In genomic region chrX:123104692-123105091, GRCm38 (mm10) we compare ENCODE assay signal across 8 mouse cellular contexts. TPM values are rescaled to one million over a fixed set of nuclear protein-coding genes. Genes with fewer than 3 reads are reported as not detected.
A peak's percentile ranks its signal among the peaks of the same experiment; 100 is the strongest.
DNase-seq lines count a peak whose midpoint lies in the region; ATAC-seq and TF ChIP-seq lines count a peak whose summit lies in the region.
"Not testable (repeated sequence)": the region's sequence is repeated elsewhere in the genome, so short reads cannot be mapped to it uniquely, and the experiment has no call there.

No protein-coding gene starts in this region.

- not testable (repeated sequence) for TF ChIP-seq EP300 in MEL (IDR thresholded peaks at IDR 0.05; ENCODE audit: low read depth in 1 of 2, low read length in 2 of 2); heart, postnatal 0 days (IDR thresholded peaks at IDR 0.05; ENCODE audit: low read depth); lung, postnatal 0 days (IDR thresholded peaks at IDR 0.05)

- WGBS in embryonic facial prominence, embryonic 11.5 days = 10% methylated on average over 7 of the region's 7 CpGs
- WGBS in forebrain, postnatal 0 days = 17% methylated on average over 7 of the region's 7 CpGs
- 8% methylated on average over 7 of the region's 7 CpGs for WGBS in heart, postnatal 0 days
- 19% methylated on average over 7 of the region's 7 CpGs for WGBS in intestine, postnatal 0 days
- WGBS in limb, embryonic 14.5 days = 20% methylated on average over 7 of the region's 7 CpGs
- WGBS in lung, postnatal 0 days = 15% methylated on average over 7 of the region's 7 CpGs
- WGBS in neural tube, embryonic 13.5 days = 20% methylated on average over 7 of the region's 7 CpGs

- not testable (repeated sequence) for TF ChIP-seq POLR2A in MEL (IDR thresholded peaks at IDR 0.05; ENCODE audit: control insufficient read depth in 1 of 2, insufficient read depth in 1 of 2, low read depth in 1 of 2, low read length in 2 of 2, poor library complexity in 1 of 2); limb, embryonic 14.5 days (IDR thresholded peaks at IDR 0.05; ENCODE audit: borderline replicate concordance, extremely low read depth, insufficient read depth, insufficient read length)

- TF ChIP-seq CTCF in MEL (IDR thresholded peaks at IDR 0.05 in 2 of 3, conservative IDR thresholded peaks at IDR 0.05 in 1 of 3; ENCODE audit: control insufficient read depth in 1 of 3, insufficient read depth in 1 of 3, low read depth in 2 of 3, low read length in 3 of 3, poor library complexity in 1 of 3, severe bottlenecking in 1 of 3); forebrain, postnatal 0 days (IDR thresholded peaks at IDR 0.05; ENCODE audit: low read depth); heart, postnatal 0 days (IDR thresholded peaks at IDR 0.05; ENCODE audit: low read depth); intestine, postnatal 0 days (IDR thresholded peaks at IDR 0.05; ENCODE audit: low read depth); lung, postnatal 0 days (IDR thresholded peaks at IDR 0.05): not testable (repeated sequence)

- peak overlapping the region; percentile 23 for H3K4me2 ChIP-seq in embryonic facial prominence, embryonic 11.5 days (ENCODE audit: low read depth, low read length)
- H3K4me2 ChIP-seq in forebrain, postnatal 0 days (ENCODE audit: low read depth) = peak overlapping the region; percentile 46
- H3K4me2 ChIP-seq in heart, postnatal 0 days (ENCODE audit: low read depth, low read length) = peak overlapping the region; percentile 58
- H3K4me2 ChIP-seq in intestine, postnatal 0 days (replicated peaks; ENCODE audit: low read depth) = peak overlapping the region; percentile 66
- peak overlapping the region; percentile 43 for H3K4me2 ChIP-seq in limb, embryonic 14.5 days (replicated peaks; ENCODE audit: low read depth, low read length, severe bottlenecking)
- H3K4me2 ChIP-seq in lung, postnatal 0 days (replicated peaks; ENCODE audit: low read depth, low read length) = peak overlapping the region; percentile 47
- H3K4me2 ChIP-seq in neural tube, embryonic 13.5 days = peak overlapping the region; percentile 52

- not testable (repeated sequence) for DNase-seq in MEL (ENCODE audit: low read depth, low spot score); heart, postnatal 0 days (ENCODE audit: low spot score)
- DNase-seq in embryonic facial prominence, embryonic 11.5 days (ENCODE audit: low spot score) = peak; percentile 49
- peak; percentile 28 for DNase-seq in forebrain, postnatal 0 days
- peak; percentile 18 for DNase-seq in limb, embryonic 14.5 days (ENCODE audit: low spot score)
- DNase-seq in lung, postnatal 0 days (ENCODE audit: low spot score) = peak; percentile 4

- H3K36me3 ChIP-seq in MEL (ENCODE audit: control insufficient read depth in 1 of 2, insufficient read depth in 2 of 2, low read length in 2 of 2); embryonic facial prominence, embryonic 11.5 days (replicated peaks; ENCODE audit: control insufficient read depth, insufficient read depth, low read depth, low read length); forebrain, postnatal 0 days (ENCODE audit: insufficient read depth); heart, postnatal 0 days (replicated peaks; ENCODE audit: control insufficient read depth, insufficient read depth, low read length); intestine, postnatal 0 days (ENCODE audit: control insufficient read depth, insufficient read depth); limb, embryonic 14.5 days (ENCODE audit: control insufficient read depth, insufficient read depth, low read length); lung, postnatal 0 days (ENCODE audit: insufficient read depth, low read length); neural tube, embryonic 13.5 days: not testable (repeated sequence)

- not testable (repeated sequence) for H3K4me3 ChIP-seq in MEL (ENCODE audit: control insufficient read depth in 1 of 2, insufficient read depth in 1 of 2, low read depth in 2 of 2, low read length in 2 of 2)
- peak overlapping the region; percentile 49 for H3K4me3 ChIP-seq in embryonic facial prominence, embryonic 11.5 days (ENCODE audit: low read depth, low read length)
- H3K4me3 ChIP-seq in forebrain, postnatal 0 days (ENCODE audit: low read depth, low read length) = peak overlapping the region; percentile 53
- H3K4me3 ChIP-seq in heart, postnatal 0 days (ENCODE audit: low read depth, low read length) = peak overlapping the region; percentile 65
- H3K4me3 ChIP-seq in intestine, postnatal 0 days (ENCODE audit: low read depth, low read length) = peak overlapping the region; percentile 55; the same call in 1 of the 2 replicates
- peak overlapping the region; percentile 50 for H3K4me3 ChIP-seq in limb, embryonic 14.5 days (replicated peaks; ENCODE audit: low read length)
- peak overlapping the region; percentile 50; the same call in 1 of the 2 replicates for H3K4me3 ChIP-seq in lung, postnatal 0 days (ENCODE audit: low read depth, low read length)
- H3K4me3 ChIP-seq in neural tube, embryonic 13.5 days = peak overlapping the region; percentile 55

- not testable (repeated sequence) for H3K79me2 ChIP-seq in MEL (ENCODE audit: control insufficient read depth, insufficient read depth, low read length, poor library complexity)

- not testable (repeated sequence) for H3K9ac ChIP-seq in MEL (ENCODE audit: control insufficient read depth, low read depth, low read length, poor library complexity, severe bottlenecking); intestine, postnatal 0 days (ENCODE audit: low read depth, low read length); lung, postnatal 0 days (replicated peaks; ENCODE audit: low read depth)
- H3K9ac ChIP-seq in embryonic facial prominence, embryonic 11.5 days (replicated peaks; ENCODE audit: low read length) = peak overlapping the region; percentile 25; the same call in 1 of the 2 replicates
- H3K9ac ChIP-seq in forebrain, postnatal 0 days = 0 out of 2 replicates have a peak overlapping the region, but pooled peaks have one; percentile 70
- H3K9ac ChIP-seq in heart, postnatal 0 days (replicated peaks; ENCODE audit: low read depth, low read length) = 0 out of 2 replicates have a peak overlapping the region, but pooled peaks have one; percentile 48
- peak overlapping the region; percentile 70 for H3K9ac ChIP-seq in limb, embryonic 14.5 days (ENCODE audit: low read depth, low read length, severe bottlenecking)
- peak overlapping the region; percentile 81 for H3K9ac ChIP-seq in neural tube, embryonic 13.5 days

- not testable (repeated sequence) for H3K27ac ChIP-seq in MEL (ENCODE audit: control insufficient read depth, low read depth, low read length); embryonic facial prominence, embryonic 11.5 days (replicated peaks; ENCODE audit: low read depth, low read length); forebrain, postnatal 0 days (ENCODE audit: low read depth, low read length); intestine, postnatal 0 days (ENCODE audit: low read depth, low read length); limb, embryonic 14.5 days (replicated peaks; ENCODE audit: low read depth, low read length); lung, postnatal 0 days (ENCODE audit: low read length)
- H3K27ac ChIP-seq in heart, postnatal 0 days (ENCODE audit: low read depth) = peak overlapping the region; percentile 94; the same call in 1 of the 2 replicates
- peak overlapping the region; percentile 97 for H3K27ac ChIP-seq in neural tube, embryonic 13.5 days (replicated peaks)

- not testable (repeated sequence) for ATAC-seq in embryonic facial prominence, embryonic 11.5 days (replicated peaks; ENCODE audit: insufficient number of reproducible peaks, low FRiP score, low TSS enrichment, low read depth); forebrain, postnatal 0 days; heart, postnatal 0 days (ENCODE audit: insufficient read depth, low read depth); intestine, postnatal 0 days; limb, embryonic 14.5 days (ENCODE audit: low FRiP score, low read depth); lung, postnatal 0 days; neural tube, embryonic 13.5 days (ENCODE audit: low read depth)

- not testable (repeated sequence) for H3K4me1 ChIP-seq in MEL (ENCODE audit: control insufficient read depth in 1 of 2, insufficient read depth in 2 of 2, low read length in 2 of 2); embryonic facial prominence, embryonic 11.5 days (ENCODE audit: control insufficient read depth, insufficient read depth, low read length); forebrain, postnatal 0 days (ENCODE audit: insufficient read depth); heart, postnatal 0 days (ENCODE audit: control insufficient read depth, insufficient read depth); intestine, postnatal 0 days (replicated peaks; ENCODE audit: control insufficient read depth, insufficient read depth, low read length); limb, embryonic 14.5 days (ENCODE audit: control insufficient read depth, insufficient read depth, low read length); lung, postnatal 0 days (ENCODE audit: insufficient read depth, low read depth, low read length); neural tube, embryonic 13.5 days (replicated peaks)

- not testable (repeated sequence) for H3K9me3 ChIP-seq in MEL (replicated peaks; ENCODE audit: insufficient read depth, low read length); embryonic facial prominence, embryonic 11.5 days (replicated peaks; ENCODE audit: control insufficient read depth, low read length); forebrain, postnatal 0 days (ENCODE audit: low read length); heart, postnatal 0 days (replicated peaks; ENCODE audit: control insufficient read depth, low read length); intestine, postnatal 0 days (ENCODE audit: control insufficient read depth); limb, embryonic 14.5 days (ENCODE audit: control insufficient read depth, low read length); lung, postnatal 0 days (ENCODE audit: low read length); neural tube, embryonic 13.5 days

- not testable (repeated sequence) for TF ChIP-seq RAD21 in MEL (IDR thresholded peaks at IDR 0.05; ENCODE audit: low read depth, low read length)

- H3K27me3 ChIP-seq in MEL (ENCODE audit: control insufficient read depth in 1 of 2, insufficient read depth in 2 of 2, low read length in 2 of 2); embryonic facial prominence, embryonic 11.5 days (ENCODE audit: control insufficient read depth, insufficient read depth, low read length); forebrain, postnatal 0 days (ENCODE audit: insufficient read depth, low read length); heart, postnatal 0 days (ENCODE audit: control insufficient read depth, insufficient read depth, low read length); intestine, postnatal 0 days (replicated peaks; ENCODE audit: control insufficient read depth, insufficient read depth, low read length); limb, embryonic 14.5 days (ENCODE audit: control insufficient read depth, insufficient read depth, low read length); lung, postnatal 0 days (replicated peaks; ENCODE audit: insufficient read depth, low read length); neural tube, embryonic 13.5 days: not testable (repeated sequence)

RNA-seq across cellular contexts. Expression of gene Cldn34c1, which starts 1.4 kb away (rescaled TPM):
- 3.1 and 3.6 TPM in 2 replicates for total RNA-seq in MEL (2012; rRNA removed)
- polyA plus RNA-seq in MEL (2012; ENCODE audit: insufficient read depth in 1 of 2, insufficient read length in 2 of 2, low read depth in 1 of 2, low replicate concordance in 2 of 2, missing spikeins in 1 of 2) = 1 to 10 TPM in 1 of 2 experiments, not detected in 1; 6.8 TPM
- polyA plus RNA-seq in embryonic facial prominence, embryonic 11.5 days (2014; fragmentation: Nextera tagmentation; extraction: Ambion mirVana) = 20.8 and 22.9 TPM in 2 replicates
- 16.5 and 37.6 TPM in 2 replicates for total RNA-seq in forebrain, postnatal 0 days (2014; rRNA removed)
- 19.1 and 21.6 TPM in 2 replicates for polyA plus RNA-seq in forebrain, postnatal 0 days (2015; fragmentation: Nextera tagmentation; extraction: Ambion mirVana)
- 3.2 and 5.0 TPM in 2 replicates for total RNA-seq in heart, postnatal 0 days (2014; rRNA removed; ENCODE audit: low replicate concordance)
- polyA plus RNA-seq in heart, postnatal 0 days (2015; fragmentation: Nextera tagmentation; extraction: Ambion mirVana) = 9.7 and 10.5 TPM in 2 replicates
- 4.9 and 5.5 TPM in 2 replicates for polyA plus RNA-seq in intestine, postnatal 0 days (2015; fragmentation: Nextera tagmentation; extraction: Ambion mirVana)
- 13.9 and 20.5 TPM in 2 replicates for polyA plus RNA-seq in limb, embryonic 14.5 days (2012; rRNA removed)
- 16.0 and 17.6 TPM in 2 replicates for polyA plus RNA-seq in limb, embryonic 14.5 days (2014; fragmentation: Nextera tagmentation; extraction: Ambion mirVana)
- 10.6 and 13.3 TPM in 2 replicates for polyA plus RNA-seq in lung, postnatal 0 days (2015; fragmentation: Nextera tagmentation; extraction: Ambion mirVana)
- 40.6 and 44.4 TPM in 2 replicates for polyA plus RNA-seq in neural tube, embryonic 13.5 days (2015; fragmentation: Nextera tagmentation; extraction: Ambion mirVana)
